ENCODE assay signal across 8 mouse cellular contexts in genomic region chr13:90136156-90136910, GRCm38 (mm10). TPM values are rescaled to one million over a fixed set of nuclear protein-coding genes. Genes with fewer than 3 reads are reported as not detected.
DNase-seq lines count a peak whose midpoint lies in the region; ATAC-seq and TF ChIP-seq lines count a peak whose summit lies in the region.

No protein-coding gene starts in this region.

- H3K27ac ChIP-seq in limb, embryonic 13.5 days = 0 out of 2 replicates have a peak overlapping the region, but pooled peaks have one; percentile 33
- H3K27ac ChIP-seq in limb, embryonic 10.5 days = no peak overlapping the region
- H3K27ac ChIP-seq in thymus, adult 2 months (ENCODE audit: control insufficient read depth, insufficient read depth, low read length) = no peak overlapping the region

- H3K4me2 ChIP-seq in limb, embryonic 13.5 days (replicated peaks) = no peak overlapping the region

- TF ChIP-seq POLR2A in thymus, adult 2 months (IDR thresholded peaks at IDR 0.05; ENCODE audit: control insufficient read depth, extremely low read depth, insufficient read depth, low read length, poor library complexity) = no peak

- WGBS in limb, embryonic 13.5 days = 71% methylated on average over 3 of the region's 3 CpGs
- WGBS in limb, embryonic 10.5 days = 90% methylated on average over 3 of the region's 3 CpGs
- WGBS in thymus, adult 2 months = 84% methylated on average over 3 of the region's 3 CpGs

- no peak overlapping the region for H3K4me3 ChIP-seq in limb, embryonic 13.5 days
- H3K4me3 ChIP-seq in limb, embryonic 10.5 days = no peak overlapping the region
- no peak overlapping the region for H3K4me3 ChIP-seq in thymus, adult 2 months (ENCODE audit: control insufficient read depth, insufficient read depth, low read length)

- no peak for TF ChIP-seq CTCF in thymus, adult 2 months (IDR thresholded peaks at IDR 0.05; ENCODE audit: borderline replicate concordance, control insufficient read depth, extremely low read depth, insufficient read depth, low read length, poor library complexity)

- no peaks in the 10 kb centered on the region for H3K9me3 ChIP-seq in limb, embryonic 13.5 days
- no peaks in the 10 kb centered on the region for H3K9me3 ChIP-seq in limb, embryonic 10.5 days (replicated peaks)

- no peak overlapping the region for H3K9ac ChIP-seq in limb, embryonic 13.5 days

- no peak for DNase-seq in limb, embryonic 10.5 days (ENCODE audit: low spot score)
- DNase-seq in cerebellum, postnatal 14 days = peak; percentile 57 to 75
- peak; percentile 75 for DNase-seq in gastrocnemius, postnatal 14 days
- peak; percentile 62 to 66 for DNase-seq in left cerebral cortex, postnatal 10 days (ENCODE audit: extremely low spot score in 1 of 2, low spot score in 2 of 2)
- peak; percentile 55 for DNase-seq in right cerebral cortex, postnatal 4 days
- DNase-seq in thymus, adult 2 months = no peak
- no peak for DNase-seq in adrenal gland, postnatal 4 days (ENCODE audit: low spot score in 2 of 2)

- peaks cover 8% of the 10 kb centered on the region; the same call in 1 of the 2 replicates for H3K4me1 ChIP-seq in limb, embryonic 13.5 days
- H3K4me1 ChIP-seq in limb, embryonic 10.5 days = peaks cover 5% of the 10 kb centered on the region
- H3K4me1 ChIP-seq in thymus, adult 2 months (replicated peaks; ENCODE audit: control insufficient read depth, insufficient read depth, low read length) = no peaks in the 10 kb centered on the region

- no peaks in the 10 kb centered on the region for H3K27me3 ChIP-seq in limb, embryonic 13.5 days
- H3K27me3 ChIP-seq in limb, embryonic 10.5 days (ENCODE audit: low read depth, poor library complexity, severe bottlenecking) = no peaks in the 10 kb centered on the region
- no peaks in the 10 kb centered on the region for H3K27me3 ChIP-seq in thymus, adult 2 months (ENCODE audit: control insufficient read depth, insufficient read depth, low read length)

- no peaks in the 10 kb centered on the region for H3K36me3 ChIP-seq in limb, embryonic 13.5 days
- H3K36me3 ChIP-seq in limb, embryonic 10.5 days = no peaks in the 10 kb centered on the region
- H3K36me3 ChIP-seq in thymus, adult 2 months (ENCODE audit: control insufficient read depth, insufficient read depth, low read length) = no peaks in the 10 kb centered on the region

- ATAC-seq in limb, embryonic 13.5 days (ENCODE audit: low FRiP score, low read depth) = peak; percentile 61; the same call in 1 of the 2 replicates

- intact Hi-C loops in gastrocnemius, postnatal 14 days (cut with DNase I; ENCODE audit: low total_unique reads) = no loop called here
- intact Hi-C loops in left cerebral cortex, postnatal 10 days (cut with DNase I) = no loop called here

RNA-seq across cellular contexts. Expression of gene Xrcc4, which starts 46.9 kb away (rescaled TPM):
- 12.1 and 12.7 TPM in 2 replicates for polyA plus RNA-seq in limb, embryonic 13.5 days (2015; fragmentation: Nextera tagmentation; extraction: Ambion mirVana)
- 6.2 and 8.1 TPM in 2 replicates for polyA plus RNA-seq in limb, embryonic 10.5 days (2016; fragmentation: Nextera tagmentation; extraction: Ambion mirVana)
- 1 to 10 TPM; 6.6 to 8.7 TPM for total RNA-seq in gastrocnemius, postnatal 14 days (2021)
- total RNA-seq in left cerebral cortex, postnatal 10 days (2021) = 10 to 100 TPM; 14.8 to 15.0 TPM
- polyA plus RNA-seq in thymus, adult 2 months (2012; rRNA removed) = 1.6 and 1.9 TPM in 2 replicates
- 10 to 100 TPM; 14.7 to 21.7 TPM for total RNA-seq in adrenal gland, postnatal 4 days (2021)

RNA-seq across cellular contexts. Expression of gene Tmem167, which starts 47.4 kb away (rescaled TPM):
- 91.0 and 91.2 TPM in 2 replicates for polyA plus RNA-seq in limb, embryonic 13.5 days (2015; fragmentation: Nextera tagmentation; extraction: Ambion mirVana)
- polyA plus RNA-seq in limb, embryonic 10.5 days (2016; fragmentation: Nextera tagmentation; extraction: Ambion mirVana) = 63.1 and 70.1 TPM in 2 replicates
- total RNA-seq in gastrocnemius, postnatal 14 days (2021) = 1 to 10 TPM; 8.0 to 8.9 TPM
- 10 to 100 TPM; 32.0 to 32.9 TPM for total RNA-seq in left cerebral cortex, postnatal 10 days (2021)
- 4.1 and 5.0 TPM in 2 replicates for polyA plus RNA-seq in thymus, adult 2 months (2012; rRNA removed)
- 10 to 100 TPM; 20.5 to 23.8 TPM for total RNA-seq in adrenal gland, postnatal 4 days (2021)

Comparison
In these comparisons a context has a peak if more than half of its experiments do, and no peak if none do; other contexts are left out.
1. DNase-seq: peak in cerebellum, postnatal 14 days (2 of 2), gastrocnemius, postnatal 14 days (single experiment), left cerebral cortex, postnatal 10 days (2 of 2) and right cerebral cortex, postnatal 4 days (single experiment); none in limb, embryonic 10.5 days (single experiment), thymus, adult 2 months (single experiment) and adrenal gland, postnatal 4 days (0 of 2).